Mouse (Mus musculus): Measurements from ENCODE around the gene Psmg1. TPM values are rescaled to one million over a fixed set of nuclear protein-coding genes. Genes with fewer than 3 reads are reported as not detected.
A peak's percentile ranks its signal among the peaks of the same experiment; 100 is the strongest.

The Psmg1 gene
- total RNA-seq (2017) = 48.0 and 59.0 TPM in 2 replicates

DNA sequence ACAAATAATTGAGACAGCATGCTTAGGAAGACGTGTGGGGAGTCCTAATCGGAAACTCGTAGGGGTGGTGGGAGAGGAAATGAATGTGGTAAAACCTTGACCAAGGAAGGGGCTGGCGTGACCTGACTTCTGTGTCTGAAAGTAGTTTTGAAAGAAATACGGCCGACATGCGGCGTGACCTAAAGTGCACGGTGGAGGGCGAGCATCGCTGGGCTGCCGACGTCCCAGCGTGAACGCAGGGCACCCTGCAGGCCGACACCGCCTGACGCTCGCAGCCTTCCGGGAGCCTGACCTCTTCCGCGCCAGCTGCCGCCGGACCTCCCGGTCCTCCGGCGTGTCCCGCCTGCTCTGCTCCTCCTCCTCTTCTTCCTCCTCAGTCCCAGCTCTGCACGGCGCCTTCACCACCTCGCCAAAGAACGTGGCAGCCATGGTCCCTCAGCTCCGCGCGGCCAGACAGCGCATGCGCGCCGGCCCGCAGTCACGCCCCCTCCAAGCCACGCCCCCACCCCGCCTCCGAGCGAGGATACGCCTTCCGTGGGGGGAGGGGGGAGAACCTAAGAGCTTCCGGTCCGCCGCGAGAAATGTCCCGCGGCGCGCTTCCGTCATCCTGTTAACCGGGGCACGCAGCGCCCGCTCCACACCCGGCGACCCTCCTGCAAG lies at the start of gene Psmg1:
TSS of gene Psmg1 (minus strand) at position 499 of the 660 bp plus-strand sequence.
- ATAC-seq (replicated peaks in 1 of 2; ENCODE audit: insufficient read depth in 1 of 2, low FRiP score in 2 of 2, low TSS enrichment in 1 of 2, low read depth in 1 of 2, poor library complexity in 2 of 2, severe bottlenecking in 2 of 2) = peak; percentile 82 to 87

DNA sequence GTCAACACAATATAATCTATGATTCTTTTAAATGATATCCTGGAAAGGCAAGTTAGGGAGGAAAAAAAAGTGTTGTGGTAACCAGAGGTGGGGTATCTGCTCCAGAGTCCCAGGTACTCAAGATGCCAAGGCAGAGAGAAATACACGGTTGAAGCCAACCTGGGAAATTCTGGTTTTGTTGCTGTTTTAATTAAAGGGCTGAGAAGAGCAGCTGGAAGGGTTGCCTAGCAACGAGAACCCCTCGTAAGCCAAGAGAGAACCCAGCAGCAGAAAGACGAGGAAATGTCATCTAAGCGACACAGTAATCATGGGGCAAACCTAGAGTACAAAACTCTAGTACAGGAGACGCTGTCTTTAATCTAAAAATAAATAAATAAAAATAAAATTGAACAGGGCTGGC lies 48.8 kb upstream of the Psmg1 start:
- ATAC-seq (replicated peaks in 1 of 2; ENCODE audit: insufficient read depth in 1 of 2, low FRiP score in 2 of 2, low TSS enrichment in 1 of 2, low read depth in 1 of 2, poor library complexity in 2 of 2, severe bottlenecking in 2 of 2) = no peak

DNA sequence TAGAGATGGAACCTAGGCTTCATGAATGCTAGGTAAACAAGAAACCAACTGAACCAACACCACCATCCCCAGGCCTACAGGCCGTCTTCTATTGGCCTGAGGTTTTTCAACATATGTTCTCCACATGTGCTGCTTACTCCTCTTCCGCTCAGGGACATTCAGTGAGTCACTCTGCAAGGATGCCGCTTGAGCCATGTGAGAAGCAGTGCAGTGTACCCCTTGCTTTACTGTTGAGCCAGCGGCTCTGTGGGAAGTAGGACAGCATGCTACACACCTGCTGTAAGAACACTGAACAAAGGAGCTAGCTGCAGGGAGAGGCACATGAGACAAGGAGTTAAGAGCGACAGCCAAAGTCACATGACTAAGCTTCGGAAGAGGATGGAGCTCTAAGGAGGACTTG lies 43.7 kb upstream of the Psmg1 start:
- no peak for ATAC-seq (replicated peaks in 1 of 2; ENCODE audit: insufficient read depth in 1 of 2, low FRiP score in 2 of 2, low TSS enrichment in 1 of 2, low read depth in 1 of 2, poor library complexity in 2 of 2, severe bottlenecking in 2 of 2)

DNA sequence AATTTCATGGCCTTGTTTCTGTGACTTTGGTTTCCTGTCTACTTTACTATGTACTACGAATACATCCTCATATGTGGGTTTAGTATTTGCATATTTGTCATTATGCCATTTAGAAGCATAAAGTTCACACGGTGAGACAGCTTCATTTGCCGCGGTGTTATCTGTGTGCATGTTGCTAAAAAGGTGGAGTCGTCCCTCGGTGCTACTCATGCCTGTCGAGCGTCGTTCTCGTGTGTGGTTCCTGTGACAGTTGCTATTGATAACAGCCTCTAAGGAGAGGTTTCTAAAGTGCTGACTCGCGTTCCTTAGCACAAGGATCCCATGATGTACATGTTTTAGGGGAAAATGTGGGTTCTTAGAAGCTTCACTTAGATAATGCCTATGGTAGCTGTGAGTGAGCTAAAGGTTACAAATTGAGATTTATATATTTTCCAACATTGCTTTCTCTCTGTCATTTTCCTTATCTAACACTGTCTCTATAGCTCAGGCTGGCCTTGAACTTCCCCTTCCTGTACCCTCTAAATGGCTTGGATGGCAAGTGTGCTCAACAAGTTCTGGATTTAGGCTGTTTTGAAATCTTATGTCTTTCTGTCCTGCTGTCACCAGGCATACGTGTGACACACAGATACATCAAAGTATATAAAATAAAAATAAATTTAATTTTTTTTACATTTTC lies 41.7 kb upstream of the Psmg1 start:
- no peak for ATAC-seq (replicated peaks in 1 of 2; ENCODE audit: insufficient read depth in 1 of 2, low FRiP score in 2 of 2, low TSS enrichment in 1 of 2, low read depth in 1 of 2, poor library complexity in 2 of 2, severe bottlenecking in 2 of 2)

DNA sequence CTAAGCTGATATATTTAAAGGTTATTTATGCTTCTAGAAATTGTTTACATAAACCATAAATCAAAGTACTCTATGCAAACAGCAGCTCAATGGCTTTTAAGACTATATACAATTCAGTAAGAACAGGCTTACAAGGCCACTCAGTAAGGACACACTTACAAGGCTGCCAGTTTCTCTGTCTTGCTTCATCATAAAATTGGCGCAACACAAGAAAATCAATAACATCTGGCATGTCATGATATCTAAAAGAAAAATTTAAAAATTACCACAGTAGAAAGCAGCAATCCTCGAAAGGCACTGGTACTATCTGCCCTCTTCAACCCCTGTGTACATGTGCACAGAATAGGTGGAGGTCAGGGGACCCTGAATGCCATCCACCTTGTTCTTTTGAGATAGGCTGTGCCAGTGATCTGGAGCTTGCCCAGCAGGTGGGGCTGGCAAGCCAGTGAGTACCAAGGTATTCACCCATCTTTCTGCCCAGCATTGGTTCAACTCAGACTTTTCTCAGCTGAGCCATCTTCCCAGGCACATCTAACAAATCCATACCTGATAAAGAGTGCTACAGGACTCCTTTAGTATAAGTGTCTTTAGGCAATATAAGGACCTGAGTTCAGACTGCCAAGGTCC lies 39.8 kb upstream of the Psmg1 start:
- ATAC-seq (replicated peaks in 1 of 2; ENCODE audit: insufficient read depth in 1 of 2, low FRiP score in 2 of 2, low TSS enrichment in 1 of 2, low read depth in 1 of 2, poor library complexity in 2 of 2, severe bottlenecking in 2 of 2) = 0 out of 4 replicates have a peak, but pooled peaks of 1 of the 2 experiments have one; percentile 51

DNA sequence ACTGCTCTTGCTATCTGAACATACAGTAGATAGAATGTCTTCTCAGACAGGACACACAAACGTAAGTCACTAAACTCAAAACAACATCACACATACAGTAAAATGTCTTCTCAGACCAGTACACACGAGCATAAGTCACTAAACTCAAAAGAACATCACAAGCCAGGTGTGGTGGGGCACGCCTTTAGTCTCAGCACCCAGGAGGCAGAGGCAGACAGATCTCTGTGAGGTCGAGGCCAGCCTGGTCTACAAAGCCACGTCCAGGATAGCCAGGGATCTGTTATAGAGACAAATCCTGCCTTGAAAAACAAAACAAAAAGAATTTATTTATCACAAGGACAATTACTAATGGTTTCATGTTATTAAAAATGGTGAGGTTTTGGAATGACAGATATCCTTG lies 35.5 kb upstream of the Psmg1 start:
- no peak for ATAC-seq (replicated peaks in 1 of 2; ENCODE audit: insufficient read depth in 1 of 2, low FRiP score in 2 of 2, low TSS enrichment in 1 of 2, low read depth in 1 of 2, poor library complexity in 2 of 2, severe bottlenecking in 2 of 2)

DNA sequence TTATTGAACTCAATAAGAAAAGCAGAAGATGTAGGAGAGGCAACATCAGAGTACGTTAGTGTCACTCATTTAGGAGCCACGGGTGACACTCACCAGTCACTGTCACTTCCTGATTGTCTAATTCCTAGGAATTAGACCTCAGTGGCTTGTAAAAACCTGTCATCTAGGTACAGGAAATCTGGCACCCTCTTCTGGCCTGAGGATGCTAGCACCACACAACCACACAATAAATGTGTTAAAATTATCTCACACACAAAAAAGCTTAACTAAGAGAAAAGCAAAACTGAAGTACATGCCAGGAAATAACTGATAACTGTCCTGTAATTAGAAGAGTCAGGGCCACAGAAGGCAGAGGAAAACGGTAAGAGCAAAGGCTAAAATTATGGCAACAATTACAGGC lies 34.5 kb upstream of the Psmg1 start:
- no peak for ATAC-seq (replicated peaks in 1 of 2; ENCODE audit: insufficient read depth in 1 of 2, low FRiP score in 2 of 2, low TSS enrichment in 1 of 2, low read depth in 1 of 2, poor library complexity in 2 of 2, severe bottlenecking in 2 of 2)

DNA sequence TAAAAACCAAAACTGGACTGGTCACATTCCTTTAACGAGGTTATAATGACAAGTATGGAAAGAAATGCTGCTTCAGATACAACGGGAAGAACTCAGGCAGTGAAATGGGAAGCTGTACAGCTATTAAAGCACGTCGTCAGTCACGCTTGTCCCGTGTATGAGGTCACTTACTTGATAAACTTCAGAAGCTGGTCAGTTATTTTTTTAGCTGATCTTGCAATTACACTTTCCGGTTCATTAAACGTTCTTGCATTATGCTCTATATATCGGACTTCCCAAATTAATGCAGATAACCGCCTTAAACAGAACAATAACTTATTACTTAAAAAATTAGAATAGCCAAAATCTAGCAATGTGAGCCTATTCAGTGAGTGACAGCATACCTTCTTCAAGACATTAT lies 30.3 kb upstream of the Psmg1 start:
- ATAC-seq (replicated peaks in 1 of 2; ENCODE audit: insufficient read depth in 1 of 2, low FRiP score in 2 of 2, low TSS enrichment in 1 of 2, low read depth in 1 of 2, poor library complexity in 2 of 2, severe bottlenecking in 2 of 2) = no peak

DNA sequence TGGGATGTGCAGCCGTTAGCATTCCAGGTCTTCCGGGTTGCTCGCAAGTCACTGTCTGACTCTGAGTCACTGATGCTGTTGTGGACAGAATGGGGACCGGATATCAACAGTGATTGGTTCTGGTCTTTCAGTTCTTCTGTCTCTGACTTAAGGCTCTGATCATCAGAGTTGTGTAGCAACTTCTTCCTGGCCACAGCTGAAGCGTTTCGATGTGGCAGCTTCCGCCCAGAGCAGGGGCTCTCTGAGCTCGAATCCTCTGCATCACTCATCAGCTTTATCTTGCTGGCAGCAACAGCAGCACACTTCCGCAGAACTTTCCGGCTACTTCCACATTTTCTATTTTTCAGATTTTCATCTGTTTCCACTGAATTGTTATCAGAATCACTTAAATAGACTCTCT lies 18.4 kb upstream of the Psmg1 start:
- ATAC-seq (replicated peaks in 1 of 2; ENCODE audit: insufficient read depth in 1 of 2, low FRiP score in 2 of 2, low TSS enrichment in 1 of 2, low read depth in 1 of 2, poor library complexity in 2 of 2, severe bottlenecking in 2 of 2) = peak; percentile 62 to 65; a peak in 2 of 4 replicates

DNA sequence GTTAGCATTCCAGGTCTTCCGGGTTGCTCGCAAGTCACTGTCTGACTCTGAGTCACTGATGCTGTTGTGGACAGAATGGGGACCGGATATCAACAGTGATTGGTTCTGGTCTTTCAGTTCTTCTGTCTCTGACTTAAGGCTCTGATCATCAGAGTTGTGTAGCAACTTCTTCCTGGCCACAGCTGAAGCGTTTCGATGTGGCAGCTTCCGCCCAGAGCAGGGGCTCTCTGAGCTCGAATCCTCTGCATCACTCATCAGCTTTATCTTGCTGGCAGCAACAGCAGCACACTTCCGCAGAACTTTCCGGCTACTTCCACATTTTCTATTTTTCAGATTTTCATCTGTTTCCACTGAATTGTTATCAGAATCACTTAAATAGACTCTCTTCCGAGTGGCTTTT lies 13.5 kb upstream of the Psmg1 start:
- peak; percentile 46 to 58; a peak in 3 of 4 replicates for ATAC-seq (replicated peaks in 1 of 2; ENCODE audit: insufficient read depth in 1 of 2, low FRiP score in 2 of 2, low TSS enrichment in 1 of 2, low read depth in 1 of 2, poor library complexity in 2 of 2, severe bottlenecking in 2 of 2)

DNA sequence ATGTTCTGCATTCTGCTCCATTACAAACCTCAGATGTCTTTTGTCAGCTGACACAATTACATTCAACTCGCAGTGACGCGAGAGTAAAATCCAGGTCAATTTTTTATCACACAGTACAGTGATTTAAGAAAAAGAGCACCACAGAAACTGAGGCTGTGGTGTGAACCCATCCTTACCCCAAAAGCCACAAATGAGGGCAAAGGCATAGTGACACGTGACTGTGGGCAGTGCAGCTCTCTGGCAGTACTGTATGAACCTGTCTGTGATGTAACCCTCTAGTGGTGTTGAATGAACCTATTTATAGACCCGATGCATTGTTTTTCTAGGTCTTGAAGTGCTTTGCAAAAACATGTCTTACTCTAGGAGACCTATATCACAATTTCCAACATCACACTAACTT lies 8.5 kb upstream of the Psmg1 start:
- no peak for ATAC-seq (replicated peaks in 1 of 2; ENCODE audit: insufficient read depth in 1 of 2, low FRiP score in 2 of 2, low TSS enrichment in 1 of 2, low read depth in 1 of 2, poor library complexity in 2 of 2, severe bottlenecking in 2 of 2)

DNA sequence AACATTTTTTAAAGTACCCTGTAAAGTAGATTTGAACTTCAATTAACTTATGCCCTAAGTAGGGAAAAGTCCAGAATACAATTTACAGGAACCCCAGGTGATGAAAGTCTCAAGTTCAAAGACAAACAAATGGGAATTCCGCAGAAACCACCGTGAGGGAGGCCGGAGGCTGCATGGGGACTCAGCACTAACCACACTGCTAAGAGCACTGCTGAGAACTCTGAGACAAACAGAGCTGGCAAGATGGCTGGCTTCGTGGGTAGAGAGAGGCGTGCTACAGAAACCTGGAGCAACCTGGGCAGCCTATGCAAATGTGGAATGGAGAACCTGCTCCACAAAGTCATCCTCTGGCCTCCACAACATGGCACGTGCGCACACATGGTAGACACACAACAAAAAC lies 5.4 kb upstream of the Psmg1 start:
- no peak for ATAC-seq (replicated peaks in 1 of 2; ENCODE audit: insufficient read depth in 1 of 2, low FRiP score in 2 of 2, low TSS enrichment in 1 of 2, low read depth in 1 of 2, poor library complexity in 2 of 2, severe bottlenecking in 2 of 2)

DNA sequence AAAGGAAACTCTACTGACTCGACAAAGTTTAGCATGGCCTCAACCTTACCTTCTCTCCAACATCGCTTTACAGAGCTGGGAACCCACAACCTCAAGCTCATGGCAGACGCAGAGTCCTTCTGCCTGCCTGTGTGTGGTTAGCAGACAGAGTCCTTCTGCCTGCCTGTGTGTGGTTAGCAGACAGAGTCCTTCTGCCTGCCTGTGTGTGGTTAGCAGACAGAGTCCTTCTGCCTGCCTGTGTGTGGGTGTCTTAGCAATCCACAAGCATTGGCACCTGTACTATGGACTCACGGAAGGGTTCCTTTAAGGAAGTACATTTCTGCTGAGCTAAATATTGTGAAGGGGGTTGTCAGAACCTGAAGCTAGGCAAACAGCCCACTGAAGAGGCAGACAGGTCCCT lies 3.8 kb upstream of the Psmg1 start:
- ATAC-seq (replicated peaks in 1 of 2; ENCODE audit: insufficient read depth in 1 of 2, low FRiP score in 2 of 2, low TSS enrichment in 1 of 2, low read depth in 1 of 2, poor library complexity in 2 of 2, severe bottlenecking in 2 of 2) = peak; percentile 39 to 55; a peak in 3 of 4 replicates

DNA sequence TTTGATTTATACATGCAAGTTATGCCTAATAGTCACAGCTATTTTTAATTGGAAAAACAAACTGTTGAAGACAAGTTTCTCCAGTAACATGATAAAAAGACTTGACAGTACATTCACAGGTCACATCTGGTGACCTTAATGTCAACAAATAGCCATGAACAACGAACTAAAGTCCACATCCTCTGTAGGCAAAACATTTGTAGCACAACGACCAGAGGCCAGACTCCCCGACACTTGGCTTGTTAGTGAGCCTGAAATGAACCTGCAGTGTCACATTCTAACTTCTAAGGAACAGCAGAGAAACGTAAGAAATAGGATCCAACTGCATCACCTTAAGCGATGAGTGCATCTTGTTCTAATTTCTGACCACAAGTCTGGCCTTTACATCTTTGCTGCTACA lies 1.8 kb upstream of the Psmg1 start:
- no peak for ATAC-seq (replicated peaks in 1 of 2; ENCODE audit: insufficient read depth in 1 of 2, low FRiP score in 2 of 2, low TSS enrichment in 1 of 2, low read depth in 1 of 2, poor library complexity in 2 of 2, severe bottlenecking in 2 of 2)

DNA sequence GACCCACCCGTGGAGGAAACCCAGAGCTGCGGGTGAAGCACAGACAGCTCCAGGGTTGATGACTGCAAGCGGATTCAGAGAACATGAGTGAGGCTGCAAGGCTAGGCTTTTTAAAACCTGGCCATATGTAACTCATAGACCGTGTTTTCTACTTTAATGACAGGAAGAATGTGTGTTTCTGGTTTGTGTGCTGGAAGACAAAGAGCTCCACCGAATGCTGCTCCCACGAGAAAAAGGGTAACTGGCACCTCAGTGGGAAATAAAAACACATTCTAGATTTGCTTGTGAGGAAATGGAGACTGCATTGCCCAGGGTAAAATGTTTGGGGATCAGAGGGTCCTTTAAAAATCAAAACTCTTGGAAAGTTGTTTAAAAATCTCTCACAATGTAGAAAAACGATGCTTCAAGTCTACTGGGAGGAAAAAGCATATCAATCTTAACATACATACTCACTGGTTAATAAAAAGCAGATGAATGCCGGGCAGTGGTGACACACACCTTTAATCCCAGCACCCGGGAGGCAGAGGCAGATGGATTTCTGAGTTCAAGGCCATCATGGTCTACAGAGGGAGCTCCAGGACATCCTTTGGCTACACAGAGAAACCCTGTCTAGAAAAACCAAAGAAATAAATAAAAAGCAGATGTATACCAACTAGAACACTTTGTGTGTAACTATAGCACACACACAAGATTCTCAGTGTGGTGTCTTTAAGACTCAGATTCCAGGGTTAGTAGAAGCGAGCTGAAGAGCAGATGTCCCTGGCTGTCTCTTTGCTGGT lies 551 bp upstream of the Psmg1 start:
- ATAC-seq (replicated peaks in 1 of 2; ENCODE audit: insufficient read depth in 1 of 2, low FRiP score in 2 of 2, low TSS enrichment in 1 of 2, low read depth in 1 of 2, poor library complexity in 2 of 2, severe bottlenecking in 2 of 2) = no peak

DNA sequence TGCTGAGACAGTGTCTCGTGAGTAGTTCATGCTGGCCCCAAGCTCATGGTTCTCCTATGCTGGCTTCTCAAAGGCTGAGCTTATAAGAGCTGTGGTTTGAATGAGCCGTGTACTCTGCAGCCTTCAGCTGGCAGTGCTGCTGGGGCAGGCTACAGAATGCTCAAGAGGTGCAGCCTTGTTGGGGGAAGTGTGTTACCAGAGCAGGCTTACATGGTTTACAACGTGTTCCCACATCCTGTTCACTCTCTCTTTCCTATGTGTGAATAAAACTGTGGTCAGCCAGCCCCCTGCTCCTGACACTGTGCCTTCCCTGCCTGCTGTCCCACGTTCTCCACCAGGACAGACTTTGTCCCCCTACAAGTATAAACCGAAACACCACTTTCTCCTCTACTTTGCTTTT lies 5.8 kb downstream of the Psmg1 start:
- peak; percentile 72 to 75 for ATAC-seq (replicated peaks in 1 of 2; ENCODE audit: insufficient read depth in 1 of 2, low FRiP score in 2 of 2, low TSS enrichment in 1 of 2, low read depth in 1 of 2, poor library complexity in 2 of 2, severe bottlenecking in 2 of 2)

DNA sequence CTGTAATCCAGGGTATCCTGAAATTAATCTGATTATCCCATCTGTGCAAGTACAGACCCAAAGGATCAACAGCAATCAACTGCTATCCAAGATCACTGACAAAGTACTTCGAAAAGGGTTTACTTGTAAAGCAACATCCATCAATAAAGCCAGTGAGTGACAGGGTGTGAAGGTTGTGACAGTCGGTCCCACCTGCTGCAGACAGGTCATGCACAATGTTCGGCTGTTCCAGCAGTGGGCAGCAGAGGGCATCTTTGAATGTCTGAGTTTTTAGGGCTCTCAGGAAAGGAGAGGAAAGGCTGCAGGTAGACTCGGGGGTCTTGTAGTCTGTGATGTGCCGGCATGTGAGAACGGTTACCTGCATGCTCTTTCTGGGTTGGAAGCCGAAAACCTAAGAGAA lies 7.2 kb downstream of the Psmg1 start:
- peak in 1 of 2 experiments; percentile 70; a peak in 3 of 4 replicates for ATAC-seq (replicated peaks in 1 of 2; ENCODE audit: insufficient read depth in 1 of 2, low FRiP score in 2 of 2, low TSS enrichment in 1 of 2, low read depth in 1 of 2, poor library complexity in 2 of 2, severe bottlenecking in 2 of 2)

DNA sequence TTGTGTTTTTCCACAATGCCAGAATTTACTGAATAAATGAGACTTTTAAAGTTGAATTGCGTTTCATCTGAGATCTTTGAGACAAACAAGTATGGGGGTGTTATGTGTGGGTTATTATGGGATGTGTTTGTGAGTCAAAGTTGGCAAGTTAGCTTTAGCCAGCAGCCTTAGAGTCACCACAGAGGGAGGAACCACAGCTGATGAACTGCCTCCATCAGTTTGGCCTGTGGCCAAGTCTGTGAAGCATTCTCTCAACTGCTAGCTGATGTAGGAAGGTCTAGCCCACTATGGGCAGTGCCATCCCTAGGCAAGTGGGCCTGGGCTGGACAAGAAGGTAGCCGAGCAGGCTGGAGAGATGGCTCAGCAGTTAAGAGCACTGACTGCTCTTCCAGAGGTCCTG lies 19.9 kb downstream of the Psmg1 start:
- no peak for ATAC-seq (replicated peaks in 1 of 2; ENCODE audit: insufficient read depth in 1 of 2, low FRiP score in 2 of 2, low TSS enrichment in 1 of 2, low read depth in 1 of 2, poor library complexity in 2 of 2, severe bottlenecking in 2 of 2)

Data from hematopoietic stem cell, adult 5-6 weeks (primary cell).